Mouse (Mus musculus): Measurements from ENCODE around the gene Smyd1.

GRCm38 (mm10) chr6:71243258-71243657 lies 78.8 kb downstream of the Smyd1 start:
- TF ChIP-seq CTCF (IDR thresholded peaks at IDR 0.05; ENCODE audit: low read depth, low read length) (no peak), GATA1 (IDR thresholded peaks at IDR 0.05; ENCODE audit: borderline replicate concordance, low read length) (no peak), POLR2AphosphoS5 (IDR thresholded peaks at IDR 0.05; ENCODE audit: insufficient replicate concordance, low read depth, low read length) (no peak), TAL1 (conservative IDR thresholded peaks at IDR 0.05; ENCODE audit: low read depth, low read length) (no peak), GATA2 (IDR thresholded peaks at IDR 0.05; ENCODE audit: borderline replicate concordance, low read depth, low read length) (no peak)

Measured in G1E (cell line).